Mouse (Mus musculus) CH12.LX (cell line): Measurements from ENCODE around the gene Slc1a7.

Source experiments
- BHLHE40 ChIP-seq: IDR thresholded peaks from 2 replicates; pipeline ENCODE4 v1.6.1; 2011; ENCODE audit warnings: mild to moderate bottlenecking, low read depth, low read length, improper control_type of control experiment
- CTCF ChIP-seq, 2 experiments: IDR thresholded peaks in 1 of 2; conservative IDR thresholded peaks in 1 of 2; 2 replicates each; pipeline ENCODE4 v1.5.1; 2011 to 2012; ENCODE audit warnings: low read depth in 2 of 2, low read length in 2 of 2, improper control_type of control experiment in 1 of 2, inconsistent platforms in 1 of 2, mild to moderate bottlenecking in 1 of 2, moderate library complexity in 1 of 2
- ELF1 ChIP-seq: IDR thresholded peaks from 2 replicates; pipeline ENCODE4 v1.6.1; 2014; ENCODE audit warnings: low read depth, mild to moderate bottlenecking, inconsistent platforms, low read length, improper control_type of control experiment
- EP300 ChIP-seq: IDR thresholded peaks from 2 replicates; pipeline ENCODE4 v1.6.1; 2011; ENCODE audit warnings: low read length, improper control_type of control experiment
- MAFK ChIP-seq: IDR thresholded peaks from 2 replicates; pipeline ENCODE4 v1.6.1; 2011; ENCODE audit warnings: low read length, improper control_type of control experiment; ENCODE audit not compliant: insufficient replicate concordance
- MAZ ChIP-seq: IDR thresholded peaks from 2 replicates; pipeline ENCODE4 v1.6.1; 2012; ENCODE audit warnings: low read depth, mild to moderate bottlenecking, inconsistent platforms, low read length, improper control_type of control experiment, moderate library complexity
- NRF1 ChIP-seq: IDR thresholded peaks from 2 replicates; pipeline ENCODE4 v1.6.1; 2014; ENCODE audit warnings: low read depth, mild to moderate bottlenecking, inconsistent platforms, low read length, improper control_type of control experiment, moderate library complexity
- TBP ChIP-seq: conservative IDR thresholded peaks from 2 replicates; pipeline ENCODE4 v1.6.1; 2011; ENCODE audit warnings: low read depth, low read length, improper control_type of control experiment

- no peak for TF ChIP-seq CTCF (conservative IDR thresholded peaks at IDR 0.05 in 1 of 2, IDR thresholded peaks at IDR 0.05 in 1 of 2; ENCODE audit: low read depth in 2 of 2, low read length in 2 of 2)
- TF ChIP-seq BHLHE40, result no peak
- TF ChIP-seq MAFK, result no peak
- TF ChIP-seq MAZ, result no peak
- TF ChIP-seq ELF1, result no peak
- no peak for TF ChIP-seq EP300
- TF ChIP-seq NRF1, result no peak
- no peak for TF ChIP-seq TBP
Observed at GRCm38 (mm10) chr4:107977593-107977992, 9.5 kb downstream of the Slc1a7 start.
